In the genomic region with DNA sequence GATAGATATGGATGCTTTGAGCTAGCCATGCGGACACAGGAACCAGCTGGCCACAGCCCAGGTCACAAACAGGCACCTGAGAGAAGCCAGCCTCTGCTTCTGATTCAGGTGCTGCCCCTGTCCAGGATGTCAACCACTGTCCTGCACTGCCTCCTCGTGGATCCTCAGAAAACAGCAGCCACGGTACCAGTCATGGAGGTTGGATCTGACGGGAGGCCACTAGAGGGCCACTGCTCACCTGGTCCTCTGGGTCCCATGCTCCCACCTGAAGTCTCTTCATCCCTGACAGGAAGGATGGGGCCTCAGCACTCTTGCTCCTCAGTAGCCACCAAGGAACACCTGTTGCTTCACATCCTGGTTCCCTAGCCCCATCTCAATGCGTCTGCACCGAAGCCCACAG, we compare ENCODE assay signal across 8 mouse cellular contexts. TPM values are rescaled to one million over a fixed set of nuclear protein-coding genes. Genes with fewer than 3 reads are reported as not detected.
DNase-seq lines count a peak whose midpoint lies in the region; ATAC-seq and TF ChIP-seq lines count a peak whose summit lies in the region.

No protein-coding gene starts in this region.

- ATAC-seq in intestine, postnatal 0 days = peak; percentile 59
- ATAC-seq in midbrain, embryonic 12.5 days (ENCODE audit: low FRiP score, low read depth) = peak; percentile 52; the same call in 1 of the 2 replicates

- H3K9me3 ChIP-seq in intestine, postnatal 0 days (ENCODE audit: control insufficient read depth) = no peaks in the 10 kb centered on the region
- no peaks in the 10 kb centered on the region for H3K9me3 ChIP-seq in midbrain, embryonic 12.5 days

- peak; percentile 64 for DNase-seq in gastrocnemius, adult 18-20 months (ENCODE audit: low spot score)
- no peak for DNase-seq in gastrocnemius, postnatal 25 days
- peak; percentile 90 to 95 for DNase-seq in cerebellum, postnatal 14 days
- peak; percentile 74 to 84 for DNase-seq in frontal cortex, postnatal 25 days (ENCODE audit: low spot score in 2 of 2)
- DNase-seq in left cerebral cortex, postnatal 14 days (ENCODE audit: low spot score in 2 of 2) = peak; percentile 81 to 83

- no peaks in the 10 kb centered on the region; the same call in 1 of the 2 replicates for H3K27me3 ChIP-seq in intestine, postnatal 0 days (replicated peaks; ENCODE audit: control insufficient read depth, insufficient read depth, low read length)
- peaks cover 22% of the 10 kb centered on the region for H3K27me3 ChIP-seq in midbrain, embryonic 12.5 days
- H3K27me3 ChIP-seq in small intestine, adult 2 months (ENCODE audit: control insufficient read depth, insufficient read depth, low read length) = no peaks in the 10 kb centered on the region

- no peak overlapping the region for H3K9ac ChIP-seq in intestine, postnatal 0 days (ENCODE audit: low read depth, low read length)
- no peak overlapping the region for H3K9ac ChIP-seq in midbrain, embryonic 12.5 days (replicated peaks)

- no peaks in the 10 kb centered on the region for H3K36me3 ChIP-seq in intestine, postnatal 0 days (ENCODE audit: control insufficient read depth, insufficient read depth)
- no peaks in the 10 kb centered on the region for H3K36me3 ChIP-seq in midbrain, embryonic 12.5 days
- no peaks in the 10 kb centered on the region for H3K36me3 ChIP-seq in small intestine, adult 2 months (ENCODE audit: control insufficient read depth, insufficient read depth, low read length)

- 29% methylated on average over 6 of the region's 6 CpGs for WGBS in intestine, postnatal 0 days
- WGBS in midbrain, embryonic 12.5 days = 27% methylated on average over 6 of the region's 6 CpGs
- WGBS in small intestine, adult 2 months = 22% methylated on average over 6 of the region's 6 CpGs

- no peak for TF ChIP-seq POLR2A in small intestine, adult 2 months (IDR thresholded peaks at IDR 0.05; ENCODE audit: low read depth, low read length)

- no peak overlapping the region for H3K4me2 ChIP-seq in intestine, postnatal 0 days (replicated peaks; ENCODE audit: low read depth)
- H3K4me2 ChIP-seq in midbrain, embryonic 12.5 days (replicated peaks) = no peak overlapping the region

- peak; percentile 98 for TF ChIP-seq CTCF in intestine, postnatal 0 days (IDR thresholded peaks at IDR 0.05; ENCODE audit: low read depth)
- peak; percentile 80 for TF ChIP-seq CTCF in small intestine, adult 2 months (IDR thresholded peaks at IDR 0.05; ENCODE audit: extremely low read depth, insufficient read length, insufficient replicate concordance, low read depth, low read length)

- H3K27ac ChIP-seq in intestine, postnatal 0 days (ENCODE audit: low read depth, low read length) = no peak overlapping the region
- no peak overlapping the region for H3K27ac ChIP-seq in midbrain, embryonic 12.5 days (replicated peaks)
- no peak overlapping the region for H3K27ac ChIP-seq in small intestine, adult 2 months (ENCODE audit: insufficient read depth, low read depth, low read length)

- H3K4me1 ChIP-seq in intestine, postnatal 0 days (replicated peaks; ENCODE audit: control insufficient read depth, insufficient read depth, low read length) = no peaks in the 10 kb centered on the region
- 0 out of 2 replicates have a peak, but pooled peaks cover 9% of the 10 kb centered on the region for H3K4me1 ChIP-seq in midbrain, embryonic 12.5 days
- H3K4me1 ChIP-seq in small intestine, adult 2 months (ENCODE audit: control insufficient read depth, insufficient read depth, insufficient read length, low read length) = no peaks in the 10 kb centered on the region

- no peak overlapping the region for H3K4me3 ChIP-seq in intestine, postnatal 0 days (ENCODE audit: low read depth, low read length)
- H3K4me3 ChIP-seq in midbrain, embryonic 12.5 days = no peak overlapping the region
- no peak overlapping the region for H3K4me3 ChIP-seq in small intestine, adult 2 months (ENCODE audit: low read depth, low read length)

- intact Hi-C loops in left cerebral cortex, postnatal 14 days (cut with DNase I) = loop anchor here (2.0 kb wide), 1 partner anchor 650 kb away; no protein-coding TSS in a partner anchor

RNA-seq across cellular contexts. Expression of a gene that starts 34.4 kb away (rescaled TPM):
- total RNA-seq in gastrocnemius, adult 18-20 months (2021) = not detected
- total RNA-seq in gastrocnemius, postnatal 25 days (2021) = not detected
- polyA plus RNA-seq in intestine, postnatal 0 days (2015; fragmentation: Nextera tagmentation; extraction: Ambion mirVana) = 0.29 and 0.50 TPM in 2 replicates
- not detected for total RNA-seq in left cerebral cortex, postnatal 14 days (2021)
- polyA plus RNA-seq in midbrain, embryonic 12.5 days (2016; fragmentation: Nextera tagmentation; extraction: Ambion mirVana) = not detected in 2 replicates
- not detected in 2 replicates for polyA plus RNA-seq in small intestine, adult 2 months (2012; rRNA removed)
